Comparison of ENCODE assay signal across 8 mouse cellular contexts in the genomic region with DNA sequence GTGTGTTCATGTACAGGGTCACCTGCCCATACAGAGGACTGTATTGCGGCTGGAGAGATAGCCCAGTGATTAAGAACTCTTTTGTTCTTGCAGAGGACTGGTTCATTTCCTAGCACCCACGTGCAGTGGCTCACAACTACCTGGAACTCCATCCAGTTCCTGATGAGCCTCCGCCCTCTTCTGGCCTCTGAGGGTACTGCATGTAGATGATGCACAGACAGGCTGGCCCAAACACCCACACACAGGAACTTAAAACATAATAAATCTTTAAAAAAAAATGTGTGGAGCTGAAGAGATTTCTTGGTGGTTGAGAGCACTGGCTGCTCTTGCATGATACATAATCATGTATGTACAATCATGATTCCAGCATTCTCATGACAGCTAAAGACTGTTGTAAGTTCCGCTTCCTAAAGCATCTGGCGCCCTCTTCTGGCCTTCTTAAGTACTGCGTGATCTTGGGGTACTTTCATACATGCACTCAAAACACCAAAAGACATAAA. TPM values are rescaled to one million over a fixed set of nuclear protein-coding genes. Genes with fewer than 3 reads are reported as not detected.
DNase-seq lines count a peak whose midpoint lies in the region; ATAC-seq and TF ChIP-seq lines count a peak whose summit lies in the region.

No protein-coding gene starts in this region.

- intact Hi-C loops in heart, adult 2 months (cut with DNase I) = loop anchor here (1.0 to 5.0 kb wide), 4 partner anchors 48 to 134 kb away; a partner anchor contains a TSS

- H3K9ac ChIP-seq in heart, embryonic 11.5 days (ENCODE audit: low read depth, low read length) = no peak overlapping the region
- 0 out of 2 replicates have a peak overlapping the region, but pooled peaks have one; percentile 22 for H3K9ac ChIP-seq in embryonic facial prominence, embryonic 11.5 days (replicated peaks; ENCODE audit: low read length)
- no peak overlapping the region for H3K9ac ChIP-seq in heart, adult 2 months (ENCODE audit: low read depth, low read length)
- no peak overlapping the region for H3K9ac ChIP-seq in limb, embryonic 13.5 days
- H3K9ac ChIP-seq in midbrain, postnatal 0 days (replicated peaks; ENCODE audit: low read length, poor library complexity, severe bottlenecking) = no peak overlapping the region

- no peaks in the 10 kb centered on the region for H3K9me3 ChIP-seq in heart, embryonic 11.5 days (replicated peaks; ENCODE audit: control insufficient read depth, low read length)
- no peaks in the 10 kb centered on the region for H3K9me3 ChIP-seq in embryonic facial prominence, embryonic 11.5 days (replicated peaks; ENCODE audit: control insufficient read depth, low read length)
- no peaks in the 10 kb centered on the region for H3K9me3 ChIP-seq in limb, embryonic 13.5 days
- no peaks in the 10 kb centered on the region for H3K9me3 ChIP-seq in midbrain, postnatal 0 days (ENCODE audit: low read length)

- DNase-seq in heart, adult 11 months = peak; percentile 98
- DNase-seq in embryonic facial prominence, embryonic 11.5 days (ENCODE audit: low spot score) = peak; percentile 94
- peak; percentile 87 to 89 for DNase-seq in heart, adult 2 months
- DNase-seq in kidney, adult 8-10 months = peak; percentile 91 to 98
- peak; percentile 91 for DNase-seq in midbrain, postnatal 0 days (ENCODE audit: low spot score)
- DNase-seq in spleen, postnatal 10 days (ENCODE audit: low spot score in 2 of 2) = peak; percentile 95

- 0 out of 2 replicates have a peak, but pooled peaks have one; percentile 64 for TF ChIP-seq EP300 in heart, adult 2 months (IDR thresholded peaks at IDR 0.05; ENCODE audit: insufficient read depth, low read depth, low read length)

- H3K27me3 ChIP-seq in heart, embryonic 11.5 days (ENCODE audit: control insufficient read depth, insufficient read depth, low read length) = no peaks in the 10 kb centered on the region
- no peaks in the 10 kb centered on the region for H3K27me3 ChIP-seq in embryonic facial prominence, embryonic 11.5 days (ENCODE audit: control insufficient read depth, insufficient read depth, low read length)
- no peaks in the 10 kb centered on the region for H3K27me3 ChIP-seq in heart, adult 2 months (ENCODE audit: control insufficient read depth, insufficient read depth, low read length)
- H3K27me3 ChIP-seq in limb, embryonic 13.5 days = no peaks in the 10 kb centered on the region
- no peaks in the 10 kb centered on the region for H3K27me3 ChIP-seq in midbrain, postnatal 0 days (ENCODE audit: insufficient read depth, low read length)

- H3K4me2 ChIP-seq in heart, embryonic 11.5 days = no peak overlapping the region
- no peak overlapping the region for H3K4me2 ChIP-seq in embryonic facial prominence, embryonic 11.5 days (ENCODE audit: low read depth, low read length)
- no peak overlapping the region for H3K4me2 ChIP-seq in limb, embryonic 13.5 days (replicated peaks)
- no peak overlapping the region for H3K4me2 ChIP-seq in midbrain, postnatal 0 days (ENCODE audit: low read depth, low read length, poor library complexity, severe bottlenecking)

- TF ChIP-seq POLR2A in heart, adult 2 months (IDR thresholded peaks at IDR 0.05; ENCODE audit: insufficient read depth, low read depth, low read length) = no peak

- WGBS in heart, embryonic 11.5 days (ENCODE audit: insufficient replicate concordance) = 7% methylated on average over 6 of the region's 6 CpGs
- 6% methylated on average over 6 of the region's 6 CpGs for WGBS in embryonic facial prominence, embryonic 11.5 days
- WGBS in heart, adult 2 months = 3% methylated on average over 6 of the region's 6 CpGs
- 5% methylated on average over 6 of the region's 6 CpGs for WGBS in limb, embryonic 13.5 days
- WGBS in midbrain, postnatal 0 days = 4% methylated on average over 6 of the region's 6 CpGs

- no peak overlapping the region for H3K4me3 ChIP-seq in heart, embryonic 11.5 days (ENCODE audit: low read depth, low read length)
- no peak overlapping the region for H3K4me3 ChIP-seq in embryonic facial prominence, embryonic 11.5 days (ENCODE audit: low read depth, low read length)
- no peak overlapping the region for H3K4me3 ChIP-seq in heart, adult 2 months
- H3K4me3 ChIP-seq in limb, embryonic 13.5 days = no peak overlapping the region
- no peak overlapping the region for H3K4me3 ChIP-seq in midbrain, postnatal 0 days (ENCODE audit: low read depth, low read length)

- no peak for ATAC-seq in heart, embryonic 11.5 days (replicated peaks; ENCODE audit: insufficient number of reproducible peaks, low FRiP score, low TSS enrichment)
- peak; percentile 25 for ATAC-seq in embryonic facial prominence, embryonic 11.5 days (replicated peaks; ENCODE audit: insufficient number of reproducible peaks, low FRiP score, low TSS enrichment, low read depth)
- ATAC-seq in limb, embryonic 13.5 days (ENCODE audit: low FRiP score, low read depth) = peak; percentile 39
- peak; percentile 38; the same call in 1 of the 2 replicates for ATAC-seq in midbrain, postnatal 0 days (ENCODE audit: low FRiP score)

- H3K27ac ChIP-seq in heart, embryonic 11.5 days (ENCODE audit: low read depth, low read length) = no peak overlapping the region
- H3K27ac ChIP-seq in embryonic facial prominence, embryonic 11.5 days (replicated peaks; ENCODE audit: low read depth, low read length) = no peak overlapping the region
- H3K27ac ChIP-seq in heart, adult 2 months = no peak overlapping the region
- H3K27ac ChIP-seq in limb, embryonic 13.5 days = no peak overlapping the region
- H3K27ac ChIP-seq in midbrain, postnatal 0 days (ENCODE audit: low read depth, low read length) = no peak overlapping the region

- H3K79me2 ChIP-seq in heart, adult 2 months (replicated peaks; ENCODE audit: control insufficient read depth, insufficient read depth, low read length) = no peaks in the 10 kb centered on the region

- H3K4me1 ChIP-seq in heart, embryonic 11.5 days (ENCODE audit: control insufficient read depth, insufficient read depth, low read length) = peaks cover 8% of the 10 kb centered on the region; the same call in 1 of the 2 replicates
- no peaks in the 10 kb centered on the region for H3K4me1 ChIP-seq in embryonic facial prominence, embryonic 11.5 days (ENCODE audit: control insufficient read depth, insufficient read depth, low read length)
- no peaks in the 10 kb centered on the region; the same call in 1 of the 2 replicates for H3K4me1 ChIP-seq in heart, adult 2 months (ENCODE audit: control insufficient read depth, insufficient read depth, low read length)
- no peaks in the 10 kb centered on the region for H3K4me1 ChIP-seq in limb, embryonic 13.5 days
- H3K4me1 ChIP-seq in midbrain, postnatal 0 days (ENCODE audit: insufficient read depth, low read length) = no peaks in the 10 kb centered on the region

- peak; percentile 93 for TF ChIP-seq CTCF in heart, adult 2 months (IDR thresholded peaks at IDR 0.05)
- peak; percentile 85 for TF ChIP-seq CTCF in midbrain, postnatal 0 days (IDR thresholded peaks at IDR 0.05)

- no peaks in the 10 kb centered on the region for H3K36me3 ChIP-seq in heart, embryonic 11.5 days (ENCODE audit: control insufficient read depth, insufficient read depth, low read length)
- no peaks in the 10 kb centered on the region for H3K36me3 ChIP-seq in embryonic facial prominence, embryonic 11.5 days (replicated peaks; ENCODE audit: control insufficient read depth, insufficient read depth, low read depth, low read length)
- H3K36me3 ChIP-seq in heart, adult 2 months (ENCODE audit: control insufficient read depth, insufficient read depth, low read length) = no peaks in the 10 kb centered on the region
- H3K36me3 ChIP-seq in limb, embryonic 13.5 days = no peaks in the 10 kb centered on the region
- no peaks in the 10 kb centered on the region for H3K36me3 ChIP-seq in midbrain, postnatal 0 days (ENCODE audit: insufficient read depth, low read length)

RNA-seq across cellular contexts. Expression of a gene that starts 35.9 kb away (rescaled TPM):
- 7.9 and 8.5 TPM in 2 replicates for polyA plus RNA-seq in heart, embryonic 11.5 days (2014; fragmentation: Nextera tagmentation; extraction: Ambion mirVana)
- polyA plus RNA-seq in embryonic facial prominence, embryonic 11.5 days (2014; fragmentation: Nextera tagmentation; extraction: Ambion mirVana) = 20.6 and 21.7 TPM in 2 replicates
- total RNA-seq in heart, adult 2 months (2021) = 10 to 100 TPM in 1 of 2 experiments, 1 to 10 TPM in 1; 8.5 to 10.1 TPM
- 5.7 and 7.3 TPM in 2 replicates for polyA plus RNA-seq in heart, adult 2 months (2012; rRNA removed)
- 22.8 and 22.9 TPM in 2 replicates for polyA plus RNA-seq in limb, embryonic 13.5 days (2015; fragmentation: Nextera tagmentation; extraction: Ambion mirVana)
- 60.6 and 69.2 TPM in 2 replicates for total RNA-seq in midbrain, postnatal 0 days (2014; rRNA removed)
- polyA plus RNA-seq in midbrain, postnatal 0 days (2015; fragmentation: Nextera tagmentation; extraction: Ambion mirVana) = 52.0 and 53.4 TPM in 2 replicates

RNA-seq across cellular contexts. Expression of a gene that starts 36.9 kb away (rescaled TPM):
- 5.1 and 5.3 TPM in 2 replicates for polyA plus RNA-seq in heart, embryonic 11.5 days (2014; fragmentation: Nextera tagmentation; extraction: Ambion mirVana)
- 5.0 and 6.0 TPM in 2 replicates for polyA plus RNA-seq in embryonic facial prominence, embryonic 11.5 days (2014; fragmentation: Nextera tagmentation; extraction: Ambion mirVana)
- total RNA-seq in heart, adult 2 months (2021) = 1 to 10 TPM; 2.8 to 3.4 TPM
- polyA plus RNA-seq in heart, adult 2 months (2012; rRNA removed) = 3.7 and 4.6 TPM in 2 replicates
- polyA plus RNA-seq in limb, embryonic 13.5 days (2015; fragmentation: Nextera tagmentation; extraction: Ambion mirVana) = 5.7 and 5.9 TPM in 2 replicates
- 2.4 and 3.2 TPM in 2 replicates for total RNA-seq in midbrain, postnatal 0 days (2014; rRNA removed)
- polyA plus RNA-seq in midbrain, postnatal 0 days (2015; fragmentation: Nextera tagmentation; extraction: Ambion mirVana) = 3.0 and 3.2 TPM in 2 replicates

RNA-seq across cellular contexts. Expression of a gene that starts 48.0 kb away (rescaled TPM):
- 5.2 and 5.3 TPM in 2 replicates for polyA plus RNA-seq in heart, embryonic 11.5 days (2014; fragmentation: Nextera tagmentation; extraction: Ambion mirVana)
- 10.2 and 11.7 TPM in 2 replicates for polyA plus RNA-seq in embryonic facial prominence, embryonic 11.5 days (2014; fragmentation: Nextera tagmentation; extraction: Ambion mirVana)
- 1 to 10 TPM; 7.0 to 7.1 TPM for total RNA-seq in heart, adult 2 months (2021)
- polyA plus RNA-seq in heart, adult 2 months (2012; rRNA removed) = 9.2 and 10.6 TPM in 2 replicates
- 10.4 and 10.9 TPM in 2 replicates for polyA plus RNA-seq in limb, embryonic 13.5 days (2015; fragmentation: Nextera tagmentation; extraction: Ambion mirVana)
- total RNA-seq in midbrain, postnatal 0 days (2014; rRNA removed) = 21.5 and 24.4 TPM in 2 replicates
- polyA plus RNA-seq in midbrain, postnatal 0 days (2015; fragmentation: Nextera tagmentation; extraction: Ambion mirVana) = 6.8 and 7.2 TPM in 2 replicates
